Mouse (Mus musculus): ENCODE measurements at regions not wholly inside any gene's neighbourhood (a gene's known extent, or its start where the extent isn't known, plus 50 kb on each side); places are given as distances from the start of the nearest gene placed in this dataset.
"Not testable (repeated sequence)": the region's sequence is repeated elsewhere in the genome, so short reads cannot be mapped to it uniquely, and the experiment has no call there.

GRCm38 (mm10) chr7:59797212-59797611 is 207.6 kb downstream of the Snurf start:
- DNase-seq, result not testable (repeated sequence)

GRCm38 (mm10) chr7:59769749-59770148 is 235.1 kb downstream of the Snurf start:
- DNase-seq, result not testable (repeated sequence)

- not testable (repeated sequence) for DNase-seq
Observed at GRCm38 (mm10) chr7:59768641-59769040, 236.2 kb downstream of the Snurf start.

GRCm38 (mm10) chr7:59767325-59767724 is 237.5 kb downstream of the Snurf start:
- DNase-seq, result peak in 1 of 2 experiments; percentile 0
